9 mouse cellular contexts compared by ENCODE assay signal in genomic region chr16:93454080-93454997, GRCm38 (mm10).
A peak's percentile ranks its signal among the peaks of the same experiment; 100 is the strongest.
DNase-seq lines count a peak whose midpoint lies in the region; ATAC-seq and TF ChIP-seq lines count a peak whose summit lies in the region.
"Had no signal": no experiment of that assay in that cellular context is flagged by ENCODE, and none has a peak within 500 bp of the region (broad histone marks: within the 10 kb centered on the region; RNA-seq: fewer than 3 reads in every experiment).

No protein-coding gene starts in this region.

- H3K4me1 ChIP-seq in heart, adult 2 months (ENCODE audit: control insufficient read depth, insufficient read depth, low read length) = no peaks in the 10 kb centered on the region
- H3K4me1 ChIP-seq in heart, embryonic 11.5 days (ENCODE audit: control insufficient read depth, insufficient read depth, low read length) = peaks cover 8% of the 10 kb centered on the region
- H3K4me1 ChIP-seq in forebrain, embryonic 11.5 days (replicated peaks; ENCODE audit: control insufficient read depth, insufficient read depth, low read length) = no peaks in the 10 kb centered on the region
- peaks cover 9% of the 10 kb centered on the region for H3K4me1 ChIP-seq in hindbrain, embryonic 16.5 days (ENCODE audit: control insufficient read depth, insufficient read depth, low read depth, low read length)
- peaks cover 8% of the 10 kb centered on the region for H3K4me1 ChIP-seq in midbrain, embryonic 16.5 days (ENCODE audit: control insufficient read depth, insufficient read depth, low read length)

- peak; percentile 99 for TF ChIP-seq CTCF in heart, adult 2 months (IDR thresholded peaks at IDR 0.05)
- TF ChIP-seq CTCF in brain, embryonic 14.5 days (IDR thresholded peaks at IDR 0.05; ENCODE audit: borderline replicate concordance, extremely low read depth, insufficient read depth, insufficient read length) = peak; percentile 98

- intact Hi-C loops in heart, adult 2 months (cut with DNase I) = loop anchor here (1.0 to 2.0 kb wide), 4 partner anchors 161 to 934 kb away; no protein-coding TSS in a partner anchor

- no peaks in the 10 kb centered on the region for H3K79me2 ChIP-seq in heart, adult 2 months (replicated peaks; ENCODE audit: control insufficient read depth, insufficient read depth, low read length)

- no peak overlapping the region for H3K4me2 ChIP-seq in heart, embryonic 11.5 days
- no peak overlapping the region for H3K4me2 ChIP-seq in forebrain, embryonic 11.5 days (ENCODE audit: low read depth, low read length, severe bottlenecking)
- no peak overlapping the region for H3K4me2 ChIP-seq in hindbrain, embryonic 16.5 days (ENCODE audit: low read length)
- no peak overlapping the region for H3K4me2 ChIP-seq in midbrain, embryonic 16.5 days (ENCODE audit: low read length)
- H3K4me2 ChIP-seq: neural tube, embryonic 13.5 days had no signal

- WGBS in heart, adult 2 months = 28% methylated on average over 8 of the region's 8 CpGs
- 28% methylated on average over 8 of the region's 8 CpGs for WGBS in heart, embryonic 11.5 days (ENCODE audit: insufficient replicate concordance)
- WGBS in forebrain, embryonic 11.5 days = 37% methylated on average over 8 of the region's 8 CpGs
- 28% methylated on average over 8 of the region's 8 CpGs for WGBS in hindbrain, embryonic 16.5 days
- 33% methylated on average over 8 of the region's 8 CpGs for WGBS in midbrain, embryonic 16.5 days

- no peak for TF ChIP-seq POLR2A in heart, adult 2 months (IDR thresholded peaks at IDR 0.05; ENCODE audit: insufficient read depth, low read depth, low read length)
- TF ChIP-seq POLR2A in brain, embryonic 14.5 days (IDR thresholded peaks at IDR 0.05; ENCODE audit: borderline replicate concordance, extremely low read depth, insufficient read depth, insufficient read length, poor library complexity, severe bottlenecking) = no peak

- H3K36me3 ChIP-seq in heart, adult 2 months (ENCODE audit: control insufficient read depth, insufficient read depth, low read length) = no peaks in the 10 kb centered on the region
- H3K36me3 ChIP-seq in heart, embryonic 11.5 days (ENCODE audit: control insufficient read depth, insufficient read depth, low read length) = no peaks in the 10 kb centered on the region
- no peaks in the 10 kb centered on the region for H3K36me3 ChIP-seq in forebrain, embryonic 11.5 days (ENCODE audit: control insufficient read depth, insufficient read depth, low read length)
- H3K36me3 ChIP-seq in hindbrain, embryonic 16.5 days (ENCODE audit: control insufficient read depth, insufficient read depth, low read length) = no peaks in the 10 kb centered on the region
- H3K36me3 ChIP-seq in midbrain, embryonic 16.5 days (ENCODE audit: control insufficient read depth, insufficient read depth, low read length) = no peaks in the 10 kb centered on the region
- H3K36me3 ChIP-seq: neural tube, embryonic 13.5 days had no signal

- no peak overlapping the region for H3K4me3 ChIP-seq in heart, adult 2 months
- no peak overlapping the region for H3K4me3 ChIP-seq in heart, embryonic 11.5 days (ENCODE audit: low read depth, low read length)
- no peak overlapping the region for H3K4me3 ChIP-seq in forebrain, embryonic 11.5 days (ENCODE audit: low read depth, low read length)
- no peak overlapping the region for H3K4me3 ChIP-seq in hindbrain, embryonic 16.5 days (ENCODE audit: low read length)
- H3K4me3 ChIP-seq in midbrain, embryonic 16.5 days (ENCODE audit: low read depth, low read length) = no peak overlapping the region
- H3K4me3 ChIP-seq: neural tube, embryonic 13.5 days had no signal

- no peak for ATAC-seq in heart, embryonic 11.5 days (replicated peaks; ENCODE audit: insufficient number of reproducible peaks, low FRiP score, low TSS enrichment)
- ATAC-seq in forebrain, embryonic 11.5 days (replicated peaks; ENCODE audit: low FRiP score) = no peak
- peak; percentile 60; the same call in 1 of the 2 replicates for ATAC-seq in hindbrain, embryonic 16.5 days
- peak; percentile 67; the same call in 1 of the 2 replicates for ATAC-seq in midbrain, embryonic 16.5 days

- peak; percentile 67 to 77 for DNase-seq in heart, adult 2 months
- DNase-seq in brain, embryonic 14.5 days (ENCODE audit: low read depth) = peak; percentile 94
- DNase-seq in forebrain, embryonic 11.5 days (ENCODE audit: low spot score) = peak; percentile 90
- DNase-seq in left cerebral cortex, adult 8-10 months (ENCODE audit: low spot score in 2 of 2) = peak; percentile 16 to 60
- peak; percentile 69 to 90 for DNase-seq in spleen, postnatal 4 days (ENCODE audit: low spot score in 2 of 2)

- H3K9me3 ChIP-seq in heart, embryonic 11.5 days (replicated peaks; ENCODE audit: control insufficient read depth, low read length) = no peaks in the 10 kb centered on the region
- H3K9me3 ChIP-seq in forebrain, embryonic 11.5 days (ENCODE audit: control insufficient read depth, low read length) = no peaks in the 10 kb centered on the region
- no peaks in the 10 kb centered on the region for H3K9me3 ChIP-seq in hindbrain, embryonic 16.5 days (ENCODE audit: control insufficient read depth, low read length)
- H3K9me3 ChIP-seq in midbrain, embryonic 16.5 days (replicated peaks; ENCODE audit: control insufficient read depth, low read length, poor library complexity, severe bottlenecking) = no peaks in the 10 kb centered on the region
- H3K9me3 ChIP-seq: neural tube, embryonic 13.5 days had no signal

- H3K27ac ChIP-seq in heart, adult 2 months = no peak overlapping the region
- H3K27ac ChIP-seq in heart, embryonic 11.5 days (ENCODE audit: low read depth, low read length) = no peak overlapping the region
- H3K27ac ChIP-seq in forebrain, embryonic 11.5 days (ENCODE audit: low read depth, low read length) = no peak overlapping the region
- no peak overlapping the region for H3K27ac ChIP-seq in hindbrain, embryonic 16.5 days (ENCODE audit: low read depth, low read length)
- H3K27ac ChIP-seq in midbrain, embryonic 16.5 days (ENCODE audit: low read length) = no peak overlapping the region
- H3K27ac ChIP-seq: neural tube, embryonic 13.5 days had no signal

- H3K9ac ChIP-seq in heart, adult 2 months (ENCODE audit: low read depth, low read length) = no peak overlapping the region
- no peak overlapping the region for H3K9ac ChIP-seq in heart, embryonic 11.5 days (ENCODE audit: low read depth, low read length)
- no peak overlapping the region for H3K9ac ChIP-seq in forebrain, embryonic 11.5 days (ENCODE audit: low read length)
- no peak overlapping the region for H3K9ac ChIP-seq in hindbrain, embryonic 16.5 days (ENCODE audit: low read depth, low read length)
- H3K9ac ChIP-seq in midbrain, embryonic 16.5 days (ENCODE audit: low read depth, low read length) = no peak overlapping the region
- H3K9ac ChIP-seq: neural tube, embryonic 13.5 days had no signal

- H3K27me3 ChIP-seq in heart, adult 2 months (ENCODE audit: control insufficient read depth, insufficient read depth, low read length) = no peaks in the 10 kb centered on the region
- H3K27me3 ChIP-seq in heart, embryonic 11.5 days (ENCODE audit: control insufficient read depth, insufficient read depth, low read length) = peaks cover 4% of the 10 kb centered on the region; the same call in 1 of the 2 replicates
- no peaks in the 10 kb centered on the region for H3K27me3 ChIP-seq in forebrain, embryonic 11.5 days (ENCODE audit: control insufficient read depth, insufficient read depth, low read length)
- H3K27me3 ChIP-seq in hindbrain, embryonic 16.5 days (replicated peaks; ENCODE audit: control insufficient read depth, insufficient read depth, low read length) = no peaks in the 10 kb centered on the region; the same call in 1 of the 2 replicates
- H3K27me3 ChIP-seq in midbrain, embryonic 16.5 days (ENCODE audit: control insufficient read depth, insufficient read depth, low read depth, low read length) = no peaks in the 10 kb centered on the region

- peak; percentile 87 for TF ChIP-seq EP300 in heart, adult 2 months (IDR thresholded peaks at IDR 0.05; ENCODE audit: insufficient read depth, low read depth, low read length)

Comparison
In these comparisons a context has a peak if more than half of its experiments do, and no peak if none do; other contexts are left out.
1. DNase-seq: peak in every context shown above with its lines; median percentile 94 in brain, embryonic 14.5 days; 90 in forebrain, embryonic 11.5 days; 80 in spleen, postnatal 4 days; 72 in heart, adult 2 months; 38 in left cerebral cortex, adult 8-10 months.
2. ATAC-seq: peak in hindbrain, embryonic 16.5 days (single experiment) and midbrain, embryonic 16.5 days (single experiment); none in heart, embryonic 11.5 days (single experiment) and forebrain, embryonic 11.5 days (single experiment).